Mouse (Mus musculus): ENCODE measurements around the gene Ncoa5. TPM values are rescaled to one million over a fixed set of nuclear protein-coding genes. Genes with fewer than 3 reads are reported as not detected.

The Ncoa5 gene
- 10 to 100 TPM; 31.4 to 34.4 TPM for total RNA-seq (2021)
- long read RNA-seq, experiment 1, transcript Ncoa5-201 (8 exons, 3,179 nt) = major isoform, 8 of 22 reads
- long read RNA-seq, experiment 1, partial matches to known transcripts = 2 of 22 reads
- long read RNA-seq, experiment 1, other reads (novel, unspliced or antisense) = 9 of 22 reads
- long read RNA-seq, experiment 2, transcript Ncoa5-201 (8 exons, 3,179 nt) = major isoform, 7 of 22 reads
- long read RNA-seq, experiment 2, partial matches to known transcripts = 8 of 22 reads
- long read RNA-seq, experiment 2, other reads (novel, unspliced or antisense) = 3 of 22 reads

DNA sequence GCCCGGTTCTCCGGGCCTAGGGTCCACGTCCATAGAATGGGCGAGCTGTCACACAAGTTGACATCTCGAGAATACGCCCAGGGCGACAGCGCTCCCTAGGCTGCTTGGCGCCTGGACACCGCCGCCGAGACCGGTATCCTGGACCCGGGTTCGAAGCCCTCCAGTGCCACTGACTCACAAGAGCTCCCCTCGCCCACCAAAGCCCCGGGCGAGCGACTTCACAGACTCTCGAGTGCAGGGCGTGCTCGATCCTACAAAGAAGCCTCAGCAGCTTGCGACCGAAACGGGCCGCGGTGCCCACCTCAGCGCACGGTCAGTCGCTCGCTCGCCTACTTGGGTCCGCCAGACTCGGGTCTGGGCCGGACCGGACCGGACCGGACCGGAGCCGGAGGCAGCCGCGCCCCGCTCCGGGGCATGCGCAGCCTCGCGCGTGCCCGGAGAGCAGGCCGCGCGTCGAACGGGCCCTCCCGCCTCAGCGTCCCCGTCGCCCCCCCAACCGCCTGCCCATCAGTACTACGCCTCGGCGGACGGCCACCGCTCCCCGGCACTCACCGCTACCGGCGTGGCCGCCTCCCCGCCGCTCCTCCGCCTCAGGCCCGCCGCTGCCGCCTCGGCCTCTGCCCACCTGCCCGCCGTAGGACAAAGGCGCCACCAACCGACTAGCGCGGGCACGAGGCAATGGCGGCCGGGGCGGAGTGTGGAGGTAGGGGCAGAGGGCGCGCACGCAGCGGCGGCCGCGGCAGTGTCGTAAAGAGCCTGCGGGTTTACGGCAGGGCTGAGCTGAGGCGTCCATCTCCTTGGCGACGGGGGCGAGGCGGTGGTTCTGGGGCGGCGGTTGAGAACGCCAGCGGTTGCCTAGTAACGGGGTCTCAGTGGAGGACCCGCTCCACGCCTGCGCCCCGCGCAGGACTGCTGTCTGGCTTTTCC is at the start of gene Ncoa5:
TSS of gene Ncoa5 (minus strand) at position 737 of the 927 bp plus-strand sequence.
- peak; percentile 97 to 98 for DNase-seq (ENCODE audit: low spot score in 2 of 2)

GRCm38 (mm10) chr2:165081257-165081656 is 46.6 kb upstream of the Ncoa5 start:
- no peak for DNase-seq (ENCODE audit: low spot score in 2 of 2)

DNA sequence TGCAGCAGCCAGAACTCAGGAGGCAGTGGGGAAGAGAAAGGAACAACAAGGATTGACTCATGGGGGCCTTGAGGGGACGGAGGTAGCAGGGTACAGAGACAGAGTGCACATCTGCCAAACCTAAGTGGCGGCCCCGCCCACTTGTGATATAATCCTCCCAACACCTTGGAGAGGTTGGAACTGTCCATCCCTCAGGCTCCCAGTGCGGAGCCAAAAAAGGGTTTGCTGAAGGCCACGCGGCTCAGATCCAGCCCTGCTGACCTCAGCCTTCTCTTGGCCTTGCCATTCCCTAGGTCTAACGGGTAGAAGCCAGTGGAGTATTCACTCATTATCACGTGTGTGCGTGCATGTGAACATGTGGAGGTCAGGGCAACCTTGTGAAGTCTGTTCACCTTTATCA is 46.0 kb upstream of the Ncoa5 start:
- DNase-seq (ENCODE audit: low spot score in 2 of 2) = no peak

- no peak for DNase-seq (ENCODE audit: low spot score in 2 of 2)
Observed at GRCm38 (mm10) chr2:165078605-165079004, 43.9 kb upstream of the Ncoa5 start.

GRCm38 (mm10) chr2:165078045-165078444 is 43.4 kb upstream of the Ncoa5 start:
- no peak for DNase-seq (ENCODE audit: low spot score in 2 of 2)

DNA sequence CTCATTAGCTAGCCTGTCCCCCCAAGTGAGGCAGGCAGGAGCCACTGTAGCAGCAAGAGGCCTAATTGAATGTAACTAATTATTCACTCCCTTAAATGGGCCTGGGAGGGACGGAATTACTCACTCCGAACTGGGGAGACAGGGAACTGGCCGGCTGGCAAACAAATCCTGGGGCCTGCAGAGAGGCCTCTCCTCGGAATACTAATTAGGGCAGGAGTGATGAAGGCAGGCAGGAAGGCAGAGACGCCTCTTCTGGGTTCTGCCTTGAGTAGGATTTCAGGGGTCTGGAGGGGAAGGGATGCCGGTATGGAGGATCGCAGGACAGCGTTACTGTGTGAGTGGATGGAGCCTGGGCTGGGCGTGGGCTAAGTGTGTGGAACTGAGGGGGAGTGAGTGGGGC is 42.4 kb upstream of the Ncoa5 start:
- DNase-seq (ENCODE audit: low spot score in 2 of 2) = no peak

- DNase-seq (ENCODE audit: low spot score in 2 of 2) = peak; percentile 52 to 68
Observed at GRCm38 (mm10) chr2:165074937-165075336, 40.3 kb upstream of the Ncoa5 start.

- no peak for DNase-seq (ENCODE audit: low spot score in 2 of 2)
Observed at GRCm38 (mm10) chr2:165074081-165074884, 39.6 kb upstream of the Ncoa5 start.

- no peak for DNase-seq (ENCODE audit: low spot score in 2 of 2)
Observed at GRCm38 (mm10) chr2:165073381-165073781, 38.7 kb upstream of the Ncoa5 start.

DNA sequence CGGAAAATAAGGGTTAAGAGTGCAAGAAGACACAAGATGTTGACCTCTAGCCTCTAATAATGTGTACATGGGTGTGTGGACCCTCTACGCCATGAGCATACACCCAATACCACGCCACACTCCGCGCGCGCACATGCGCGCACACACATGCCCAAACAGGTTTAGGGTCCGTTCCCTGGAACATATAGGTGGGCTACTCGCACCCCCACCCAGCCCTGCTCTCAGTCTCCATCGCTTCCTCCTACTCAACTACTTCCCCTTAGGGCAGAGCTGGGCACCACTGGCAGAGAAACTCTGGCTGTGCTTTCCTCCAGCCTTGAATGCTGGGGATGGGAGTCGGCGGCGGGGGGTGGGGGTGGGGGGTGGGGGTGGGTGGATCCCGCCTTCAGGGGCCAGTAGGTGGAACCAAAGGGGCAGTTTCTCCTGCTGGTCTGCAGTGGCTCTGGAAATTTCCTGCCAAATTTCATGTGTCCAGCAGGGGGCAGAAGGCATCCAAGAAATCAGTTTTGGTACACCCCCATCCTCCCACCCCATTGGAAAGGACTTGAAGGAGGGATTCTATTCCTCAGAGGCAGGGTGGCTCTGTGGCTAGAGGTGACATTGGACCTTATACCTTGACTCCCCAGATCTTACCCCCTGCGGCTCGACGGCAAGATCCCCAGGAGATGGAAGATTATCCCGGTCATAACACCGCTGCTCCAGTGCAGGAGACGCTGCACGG is 35.6 kb upstream of the Ncoa5 start:
- peak in 1 of 2 experiments; percentile 53 for DNase-seq (ENCODE audit: low spot score in 2 of 2)

GRCm38 (mm10) chr2:165068806-165069205 is 34.1 kb upstream of the Ncoa5 start:
- DNase-seq (ENCODE audit: low spot score in 2 of 2) = no peak

DNA sequence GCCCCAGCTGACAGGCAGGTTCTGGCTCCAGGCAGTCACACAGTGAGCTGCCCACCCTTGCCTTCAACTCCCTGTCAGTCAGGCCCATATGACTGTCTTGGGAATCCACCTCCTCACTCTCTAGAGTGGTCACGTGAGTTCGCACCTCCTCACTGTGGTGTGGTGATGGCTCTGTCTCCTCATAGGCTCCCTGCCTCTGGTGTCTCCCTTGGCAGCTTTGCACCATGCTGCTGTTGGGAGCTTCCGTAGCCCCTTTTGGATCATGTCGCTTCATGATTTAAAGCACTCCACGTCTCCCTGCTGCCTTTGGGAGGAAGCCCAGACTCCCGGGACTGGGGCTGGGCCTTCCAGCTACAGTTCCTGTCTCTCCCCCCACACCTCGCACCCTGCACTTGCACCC is 29.8 kb upstream of the Ncoa5 start:
- DNase-seq (ENCODE audit: low spot score in 2 of 2) = no peak

GRCm38 (mm10) chr2:165061638-165062433 is 27.2 kb upstream of the Ncoa5 start:
- DNase-seq (ENCODE audit: low spot score in 2 of 2) = no peak

DNA sequence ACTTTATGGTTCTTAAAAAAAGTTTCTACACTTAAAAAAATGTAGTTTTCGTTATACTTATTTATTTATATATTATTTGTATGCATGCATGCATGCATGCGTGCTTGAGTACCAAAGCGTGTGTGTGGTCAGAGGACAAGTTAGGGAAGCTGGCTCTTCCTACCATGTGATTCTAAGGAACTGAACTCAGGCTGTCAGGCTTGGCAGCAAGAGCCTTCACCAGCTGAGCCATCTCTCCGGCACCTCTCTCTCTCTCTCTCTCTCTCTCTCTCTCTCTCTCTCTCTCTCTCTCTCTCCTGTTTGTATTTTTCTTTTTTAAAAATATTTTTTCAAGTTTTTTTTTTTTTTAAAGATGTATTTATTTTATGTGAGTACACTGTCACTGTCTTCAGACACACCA is 25.3 kb upstream of the Ncoa5 start:
- DNase-seq (ENCODE audit: low spot score in 2 of 2) = no peak

GRCm38 (mm10) chr2:165056377-165057085 is 21.9 kb upstream of the Ncoa5 start:
- DNase-seq (ENCODE audit: low spot score in 2 of 2) = no peak

- DNase-seq (ENCODE audit: low spot score in 2 of 2) = no peak
Observed at GRCm38 (mm10) chr2:165055905-165056304, 21.2 kb upstream of the Ncoa5 start.

- peak in 1 of 2 experiments; percentile 50 for DNase-seq (ENCODE audit: low spot score in 2 of 2)
Observed at GRCm38 (mm10) chr2:165054888-165055852, 20.5 kb upstream of the Ncoa5 start, which contains the start of gene Cd40. Cd40 (plus strand) TSS chr2:165055627.

- no peak for DNase-seq (ENCODE audit: low spot score in 2 of 2)
Observed at GRCm38 (mm10) chr2:165051566-165051965, 16.9 kb upstream of the Ncoa5 start.

All from gastrocnemius, postnatal 4 days (tissue).